Mouse (Mus musculus) megakaryocyte progenitor cell, adult 5-6 weeks (primary cell): ENCODE results near the gene Acoxl. TPM values are rescaled to one million over a fixed set of nuclear protein-coding genes. Genes with fewer than 3 reads are reported as not detected.

ENCODE experiments used
- ATAC-seq: replicated peaks from 2 replicates; pipeline ENCODE4 v1.8.0; 2016; ENCODE audit warnings: mild to moderate bottlenecking, moderate TSS enrichment, inconsistent platforms; ENCODE audit not compliant: poor library complexity
- total RNA-seq, 2 experiments: library from RNA; stranded (forward) in 1 of 2; stranded (reverse) in 1 of 2; fragments of 157-497, 149-512 nt in 1 of 2; fragments of 200-1000 nt in 1 of 2; gene quantifications; 2 replicates each; pipeline versions ENCODE4 v1.2.3 to v1.2.4; 2015 to 2017

Acoxl gene
- total RNA-seq (2015) = not detected in 2 replicates
- total RNA-seq (2017) = 0.10 TPM in 1 of 2 replicates, not detected in the other

DNA sequence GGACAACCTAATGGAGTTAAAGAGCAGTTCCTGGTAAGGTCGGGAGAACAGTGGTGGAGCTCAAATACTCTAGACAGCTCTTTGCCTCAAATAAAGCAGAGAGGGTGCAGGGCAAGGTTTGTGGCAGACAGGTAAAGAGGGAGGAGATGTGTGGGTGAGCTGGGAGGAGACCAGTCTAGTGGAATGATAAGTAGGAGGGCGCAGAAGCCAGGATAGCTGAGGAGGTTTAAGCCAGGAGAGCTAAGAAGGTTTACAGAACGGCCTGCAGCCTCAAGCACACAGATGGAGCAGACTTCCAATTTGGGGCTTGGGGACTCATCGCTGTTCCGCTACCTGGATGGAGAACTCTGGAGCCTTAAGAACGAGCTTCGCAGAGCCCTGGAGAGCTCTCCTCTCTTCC is at the start of gene Acoxl:
TSS of gene Acoxl (plus strand) at position 301 of the 400 bp plus-strand sequence.
- ATAC-seq = no peak

DNA sequence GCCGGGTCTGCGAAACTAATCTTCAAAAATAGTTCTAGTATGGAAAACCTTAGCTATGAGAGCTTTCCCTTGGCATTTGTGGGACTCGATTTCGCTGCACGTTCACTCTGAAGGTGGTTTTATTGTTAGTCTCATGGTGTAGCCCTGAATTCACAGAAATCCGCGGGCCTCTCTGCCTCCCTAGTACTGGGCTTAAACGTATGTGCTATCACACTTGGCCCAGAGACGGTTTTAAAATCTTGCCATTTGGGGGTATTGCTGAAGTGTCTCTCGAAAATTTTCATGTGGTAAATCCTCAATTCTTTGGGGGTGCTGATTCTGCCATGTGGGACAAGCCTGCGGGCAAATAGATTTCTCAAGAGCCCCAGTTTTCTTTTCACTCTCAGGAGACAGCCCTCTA is 49.5 kb upstream of the Acoxl start:
- ATAC-seq = no peak

DNA sequence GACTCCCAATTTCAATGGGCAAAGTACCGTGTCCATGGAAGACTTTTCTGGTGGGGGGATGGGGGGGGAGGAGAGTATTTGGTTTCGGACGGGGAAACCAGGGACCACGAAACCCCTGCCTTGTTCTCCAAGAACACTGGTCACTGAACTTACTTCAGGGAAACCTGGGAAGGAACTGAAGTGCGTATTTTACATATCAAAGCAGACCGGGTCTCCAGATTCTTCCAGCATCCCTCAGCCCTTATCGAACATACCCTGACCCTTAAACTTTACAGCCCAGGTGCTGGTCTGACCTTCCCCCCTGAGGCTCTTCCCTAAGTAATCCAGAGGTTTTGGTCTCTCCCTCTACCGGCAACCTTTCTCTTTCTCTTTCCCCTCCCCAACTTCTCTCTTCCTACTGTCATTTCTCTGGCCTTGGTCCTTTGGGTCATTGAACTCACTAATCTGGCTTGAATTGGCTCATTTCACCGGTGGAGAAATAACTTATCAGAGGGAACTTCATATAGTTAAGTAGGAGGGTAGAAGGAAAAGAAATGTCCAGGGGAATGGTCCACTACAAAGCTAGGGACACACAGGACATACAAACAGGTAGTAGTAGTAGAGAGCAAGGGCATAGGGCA is 48.9 kb upstream of the Acoxl start:
- ATAC-seq = no peak

DNA sequence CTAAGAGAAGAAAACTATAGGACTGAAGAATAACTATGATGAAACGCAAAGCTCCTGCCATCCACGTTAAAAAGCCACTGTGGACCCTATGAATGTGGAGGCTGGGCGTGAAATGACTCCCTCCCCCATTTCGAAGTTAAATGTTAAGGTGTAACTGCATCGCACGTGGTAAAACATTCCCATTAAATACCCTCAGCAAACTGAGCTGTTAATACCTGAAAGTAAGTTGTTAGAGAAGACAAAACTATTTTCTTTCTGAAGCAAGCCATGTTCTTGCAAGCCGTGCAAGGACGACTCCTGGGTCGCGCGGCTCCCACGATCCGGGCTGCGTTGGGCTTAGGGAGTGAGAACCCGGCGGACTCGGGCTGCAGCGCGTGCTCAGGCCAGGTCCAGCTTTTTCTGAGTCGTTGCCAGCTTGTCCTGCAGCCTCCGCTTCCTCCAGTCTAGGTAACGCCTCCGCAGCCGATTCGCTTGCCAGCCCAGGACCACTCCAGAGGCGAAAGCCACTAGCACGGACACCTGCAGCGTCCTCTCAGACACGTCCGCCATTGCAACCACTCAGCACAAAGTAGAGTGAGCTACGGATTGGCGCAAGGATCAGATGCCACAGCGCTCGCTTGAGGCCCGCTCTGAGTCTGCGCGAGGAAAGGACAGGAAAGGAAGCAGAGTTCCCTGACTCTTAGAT is 46.6 kb upstream of the Acoxl start, which contains the start of gene Mtln:
TSS of gene Mtln (minus strand) at position 570 of the 685 bp plus-strand sequence.
- ATAC-seq = peak; percentile 96

DNA sequence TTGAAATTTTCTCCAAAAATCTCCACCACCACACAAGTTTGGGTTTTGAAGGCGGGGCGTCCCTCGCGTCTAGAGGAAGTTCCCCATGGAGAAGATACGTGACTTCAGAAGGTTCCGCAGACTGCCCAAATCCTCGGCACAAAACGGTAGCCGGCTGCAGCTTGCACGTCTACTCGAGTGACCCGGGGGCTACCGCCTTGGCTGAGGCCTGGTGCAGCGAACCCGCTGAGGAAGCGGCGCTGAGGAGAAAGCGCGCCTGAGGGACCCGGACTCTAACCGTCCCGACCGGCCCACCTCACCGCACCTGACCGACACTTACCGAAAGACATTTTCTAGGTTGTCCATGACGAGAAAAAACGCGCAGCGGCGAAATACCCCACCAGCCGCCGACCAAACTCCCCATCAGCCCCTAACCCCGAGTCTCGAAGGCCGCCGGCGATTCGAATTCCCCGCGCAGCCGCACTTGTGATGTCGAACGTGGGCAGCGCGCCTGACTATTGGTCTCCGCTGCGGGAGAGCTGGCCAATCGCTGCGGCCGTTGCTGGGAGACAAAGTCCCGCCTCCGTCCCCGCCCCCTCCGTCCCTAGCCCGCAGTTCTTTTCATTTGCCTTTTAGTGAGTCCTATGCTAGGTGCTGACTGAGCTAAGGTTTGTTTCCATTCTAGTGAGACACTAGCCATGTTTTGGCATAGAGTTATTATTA is 7.1 kb upstream of the Acoxl start, which contains the start of gene Bub1:
TSS of gene Bub1 (minus strand) at position 465 of the 702 bp plus-strand sequence.
- ATAC-seq = peak; percentile 99

DNA sequence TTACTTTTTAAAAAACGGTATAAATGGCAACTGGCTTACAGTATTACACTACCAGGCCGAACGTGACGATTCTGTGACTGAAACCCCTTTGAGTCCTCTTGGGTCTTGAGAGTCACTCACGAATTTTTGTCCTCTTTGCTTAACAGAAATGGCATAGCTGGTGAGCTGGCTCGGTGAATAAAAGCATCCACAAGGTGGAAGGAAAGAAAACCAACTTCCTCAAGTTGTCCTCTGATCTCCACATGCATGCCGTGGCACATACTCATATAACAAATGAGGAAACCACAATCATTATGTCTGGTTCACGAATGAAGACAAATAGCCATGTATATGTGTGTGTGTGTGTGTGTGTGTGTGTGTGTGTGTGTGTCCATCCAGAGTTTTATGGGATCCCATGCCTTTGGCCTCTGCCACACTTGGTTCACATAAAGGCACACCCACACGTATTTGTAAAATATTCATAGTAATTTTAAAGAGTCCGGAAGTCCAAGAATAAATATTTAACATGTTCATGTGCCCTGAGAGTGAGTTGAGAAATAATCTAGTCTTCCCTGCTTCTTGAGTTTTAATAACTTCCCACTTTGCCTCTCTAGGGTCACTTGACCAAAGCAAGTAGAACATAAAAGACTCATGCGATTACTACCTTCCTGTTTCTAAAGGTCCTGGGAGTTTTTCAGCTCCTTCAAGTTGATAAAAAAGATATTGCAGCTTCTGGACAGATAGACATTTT is 6.4 kb upstream of the Acoxl start:
- peak; percentile 12; the same call in 1 of the 2 replicates for ATAC-seq

DNA sequence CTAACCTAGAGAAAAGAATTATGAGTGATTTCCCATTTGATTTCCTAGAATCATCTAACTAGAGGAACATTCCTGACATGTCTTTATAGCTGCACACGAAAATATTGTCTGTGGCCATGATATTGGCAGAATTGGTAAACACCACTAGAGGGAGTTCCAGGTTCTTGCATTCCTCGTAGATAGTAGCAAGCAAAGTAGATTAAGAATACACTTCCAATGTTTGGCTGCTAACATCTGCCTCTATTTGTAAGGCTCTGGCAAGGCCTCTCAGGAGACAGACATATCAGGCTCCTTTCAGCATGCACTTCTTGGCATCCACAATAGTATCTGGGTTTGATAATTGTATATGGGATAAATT is 5.9 kb upstream of the Acoxl start:
- peak; percentile 66 for ATAC-seq

DNA sequence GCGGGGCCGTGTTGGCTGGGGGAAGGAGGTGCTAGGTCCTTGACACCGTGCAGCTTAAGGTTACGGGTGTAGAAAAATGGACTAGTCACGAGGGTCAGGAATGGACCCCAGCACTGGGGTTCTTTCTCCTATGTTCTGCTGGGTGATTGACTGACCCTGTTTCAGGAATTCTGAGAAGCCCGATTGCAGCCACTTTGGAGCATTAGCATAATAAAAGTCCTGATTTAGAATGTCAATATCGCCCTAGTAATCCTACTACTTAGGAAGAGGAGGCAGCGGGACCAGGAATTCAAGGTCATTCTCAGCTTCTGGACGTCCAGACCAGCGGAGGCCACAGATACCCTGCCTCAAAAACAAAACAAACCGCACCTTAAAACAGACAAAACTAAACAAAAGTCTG is 749 bp downstream of the Acoxl start:
- ATAC-seq = no peak

DNA sequence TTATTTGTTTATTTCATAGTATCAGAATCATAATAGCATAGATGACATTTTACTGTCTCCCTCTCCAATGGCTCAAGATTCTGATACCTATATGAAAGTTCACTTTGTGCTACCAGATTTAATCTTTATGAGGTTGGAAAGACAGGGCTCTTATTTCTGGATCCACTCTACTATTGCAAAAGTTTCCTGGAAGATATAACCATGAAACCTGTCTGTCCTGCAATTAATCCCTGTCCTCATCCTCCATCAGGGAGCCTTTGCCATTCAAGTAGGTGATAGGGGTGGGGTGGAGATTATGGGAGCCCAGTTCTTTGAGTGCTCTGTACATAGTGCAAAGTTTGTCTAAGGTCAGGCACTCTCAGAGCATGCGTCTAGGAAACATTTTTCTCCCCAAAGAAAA is 2.7 kb downstream of the Acoxl start:
- ATAC-seq = no peak

DNA sequence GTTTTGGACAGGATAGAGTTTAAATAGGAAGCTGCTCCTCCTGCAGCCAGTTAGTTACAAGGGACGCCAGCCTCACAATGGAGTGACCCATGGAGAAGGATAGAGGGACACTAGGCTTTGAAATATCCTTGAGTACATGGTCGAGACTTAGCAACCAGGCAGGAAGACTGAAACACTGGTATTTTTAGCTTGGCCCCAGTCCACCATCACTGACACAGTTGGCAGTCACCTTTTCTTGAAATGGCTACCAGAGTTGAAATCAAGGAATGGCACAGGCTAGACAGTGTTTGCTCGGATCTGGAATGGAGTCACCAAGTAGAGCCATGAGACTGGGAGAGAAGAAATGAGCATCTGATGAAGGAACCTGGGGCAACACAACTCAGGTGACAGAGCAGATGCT is 3.7 kb downstream of the Acoxl start:
- no peak for ATAC-seq

DNA sequence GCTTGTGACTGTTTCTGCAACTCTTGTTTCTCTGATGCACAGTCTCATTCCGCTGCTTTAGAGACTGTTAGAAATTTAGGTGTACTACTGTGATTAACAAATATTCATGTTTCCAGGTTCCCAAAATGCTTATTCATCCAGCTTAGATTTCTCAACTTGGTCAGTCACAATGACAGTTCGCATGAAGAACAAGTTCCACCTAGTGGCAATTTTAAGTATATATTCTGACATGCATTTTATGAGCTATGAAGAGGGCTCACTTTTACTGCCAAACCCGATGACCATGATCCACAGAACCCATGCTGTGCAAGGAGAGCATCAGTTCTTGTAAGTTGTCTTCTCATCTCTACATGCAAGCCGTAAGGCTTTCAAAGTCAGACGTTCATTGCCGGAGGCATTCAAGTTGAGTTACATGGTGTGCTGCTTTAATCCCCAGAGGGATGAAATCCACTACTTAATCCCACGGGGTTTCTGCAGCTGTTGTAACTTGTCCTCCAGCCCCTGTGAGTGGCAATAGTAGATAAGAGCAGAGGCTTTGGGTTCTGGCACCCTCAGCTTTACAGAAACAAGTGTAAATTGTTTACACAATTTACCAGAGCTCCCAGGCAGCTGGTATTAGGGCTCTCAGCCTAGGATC is 6.8 kb downstream of the Acoxl start:
- ATAC-seq = peak; percentile 85

DNA sequence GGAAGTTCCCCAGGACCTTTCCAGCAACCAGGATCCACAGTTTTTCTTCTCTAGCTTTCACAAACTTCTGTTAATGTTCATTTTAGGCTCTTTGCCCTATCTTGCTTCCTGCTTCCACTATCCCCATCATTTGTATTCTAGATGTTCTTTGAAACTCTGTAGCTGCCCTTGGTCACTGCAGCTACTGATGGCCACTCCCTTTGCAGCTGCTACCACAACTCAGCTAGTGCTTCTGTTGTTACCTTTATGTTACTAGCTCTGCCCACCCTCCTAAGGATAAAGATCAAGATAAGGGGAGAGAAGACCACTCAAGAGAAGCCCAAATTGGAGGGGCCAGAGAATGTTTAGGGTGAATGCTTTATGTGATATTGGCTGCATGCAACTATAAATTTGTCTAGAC is 7.3 kb downstream of the Acoxl start:
- no peak for ATAC-seq

DNA sequence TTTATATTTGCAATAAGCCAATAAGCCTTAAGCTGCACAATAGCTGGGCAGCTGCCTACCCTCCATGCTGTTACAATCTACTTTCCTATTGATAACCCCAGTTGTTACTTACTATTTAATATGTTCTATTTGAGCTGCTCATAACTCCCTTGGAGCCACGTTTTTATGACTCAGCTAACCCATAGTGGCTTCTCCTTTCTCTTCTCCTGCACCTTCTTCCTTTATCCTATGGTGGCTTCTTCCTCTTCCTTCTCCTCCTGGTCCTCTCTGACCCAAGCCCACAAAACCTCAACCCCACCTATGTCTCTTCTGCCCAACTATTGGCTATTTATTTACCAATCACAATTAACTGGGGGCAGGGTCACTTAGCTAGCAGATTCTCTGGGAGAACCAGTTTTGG is 7.9 kb downstream of the Acoxl start:
- ATAC-seq = 0 out of 2 replicates have a peak, but pooled peaks have one; percentile 26

DNA sequence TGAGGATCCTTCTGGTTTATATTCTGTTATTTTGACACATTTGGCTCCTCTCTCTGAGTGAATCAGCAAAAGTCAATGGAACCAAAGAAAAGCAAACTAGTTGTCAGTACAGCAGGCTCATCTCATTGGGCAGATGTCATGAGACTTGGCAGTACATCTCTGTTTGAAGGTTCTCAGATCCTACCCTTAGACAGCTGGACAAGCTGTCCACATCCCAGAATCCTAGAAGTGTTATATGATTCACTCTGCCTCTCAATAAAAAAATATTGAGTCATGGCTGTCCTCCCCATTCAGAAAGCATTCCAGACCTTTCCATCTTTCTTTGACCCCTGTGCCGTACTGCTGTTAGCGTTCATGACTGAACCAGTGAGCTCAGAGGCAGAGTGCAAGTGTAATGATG is 11.7 kb downstream of the Acoxl start:
- no peak for ATAC-seq

DNA sequence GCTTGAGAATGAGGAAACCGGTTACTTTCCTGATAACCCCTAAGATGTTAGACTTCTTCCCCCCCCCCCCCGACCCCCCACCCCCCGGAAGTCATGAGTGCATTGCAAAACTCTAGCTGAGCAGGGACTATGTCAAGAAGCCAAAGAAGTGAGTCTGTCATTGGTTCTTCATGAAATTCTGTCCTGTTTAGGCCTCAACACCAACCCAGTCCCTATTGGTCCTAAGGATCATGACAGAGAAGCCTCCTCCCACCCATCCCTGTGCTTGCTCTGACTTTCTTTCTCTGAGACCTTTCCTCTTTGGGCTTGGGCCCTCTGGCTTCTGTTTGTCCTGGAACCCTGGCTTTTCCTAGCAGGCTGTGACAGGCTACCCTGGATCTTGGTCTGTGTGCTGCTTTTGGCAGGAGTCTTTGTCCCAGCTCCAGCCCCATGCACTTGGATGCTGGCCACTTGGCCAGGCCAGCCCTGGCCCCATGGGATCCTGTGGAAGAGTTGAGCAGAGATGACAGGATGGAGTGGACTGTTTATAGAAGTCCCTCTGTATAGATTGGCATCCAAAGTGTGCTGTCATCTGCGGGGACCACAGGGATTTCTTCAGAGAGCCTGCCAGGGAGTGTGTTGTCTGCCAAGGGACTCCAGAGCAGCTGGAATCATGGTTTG is 15.8 kb downstream of the Acoxl start:
- peak; percentile 48; the same call in 1 of the 2 replicates for ATAC-seq

DNA sequence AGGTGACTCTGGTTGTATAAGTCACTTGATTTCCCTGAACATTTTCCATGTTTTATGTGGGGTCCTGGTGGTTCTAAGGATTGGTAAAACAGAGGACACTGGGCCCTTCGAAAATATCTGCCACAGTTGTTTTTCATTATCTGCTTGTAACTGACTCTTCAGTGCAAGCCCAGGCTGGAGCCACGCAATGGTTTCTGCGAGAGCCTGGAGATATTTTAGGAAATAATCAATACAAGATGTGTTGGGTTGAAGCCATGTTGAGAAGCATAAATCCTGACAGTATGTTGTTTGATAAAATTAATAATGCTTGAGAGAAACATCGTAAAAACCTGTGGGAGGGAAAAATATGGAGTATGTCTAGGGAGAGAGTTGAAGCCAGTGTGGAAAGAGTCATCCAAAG is 25.7 kb downstream of the Acoxl start:
- ATAC-seq = no peak

DNA sequence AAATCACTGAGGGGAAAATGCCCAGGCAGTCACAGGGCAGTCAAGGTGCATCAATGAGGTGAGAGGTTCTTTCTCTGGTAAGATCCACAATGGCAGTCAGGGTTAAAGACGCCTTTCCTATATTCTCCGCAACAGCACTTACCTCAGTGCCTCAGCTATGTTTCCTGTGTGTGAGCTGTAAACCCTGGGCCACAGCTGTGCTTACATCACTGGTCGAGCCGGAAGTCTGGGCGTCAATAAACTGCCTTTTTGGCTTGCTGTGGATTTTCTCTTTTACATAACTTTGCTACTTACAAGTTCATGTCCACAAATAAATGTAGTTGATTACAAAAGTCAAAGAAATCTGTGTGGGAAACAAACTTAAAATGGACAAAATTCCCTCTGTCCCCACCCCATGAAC is 42.4 kb downstream of the Acoxl start:
- ATAC-seq = no peak

DNA sequence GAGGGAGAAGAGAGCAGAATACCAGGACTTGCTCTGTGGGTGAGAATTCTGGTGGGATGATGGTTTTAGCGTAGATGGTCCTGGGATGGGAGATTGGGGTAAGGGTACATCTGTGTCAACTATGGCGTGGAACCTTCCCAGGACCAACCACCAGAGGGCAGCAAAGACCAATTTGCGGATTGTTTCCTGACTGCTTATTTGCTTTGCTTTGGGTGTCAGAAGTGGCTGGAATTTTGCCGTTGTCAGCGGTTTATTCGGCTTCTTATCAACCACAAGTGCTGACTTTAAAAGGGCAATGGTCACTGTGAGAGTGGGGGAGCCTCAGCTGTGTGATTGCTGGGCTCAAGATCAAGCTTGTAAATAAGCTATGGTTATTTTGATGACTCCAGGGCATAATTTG is 50.8 kb downstream of the Acoxl start:
- ATAC-seq = peak; percentile 92

DNA sequence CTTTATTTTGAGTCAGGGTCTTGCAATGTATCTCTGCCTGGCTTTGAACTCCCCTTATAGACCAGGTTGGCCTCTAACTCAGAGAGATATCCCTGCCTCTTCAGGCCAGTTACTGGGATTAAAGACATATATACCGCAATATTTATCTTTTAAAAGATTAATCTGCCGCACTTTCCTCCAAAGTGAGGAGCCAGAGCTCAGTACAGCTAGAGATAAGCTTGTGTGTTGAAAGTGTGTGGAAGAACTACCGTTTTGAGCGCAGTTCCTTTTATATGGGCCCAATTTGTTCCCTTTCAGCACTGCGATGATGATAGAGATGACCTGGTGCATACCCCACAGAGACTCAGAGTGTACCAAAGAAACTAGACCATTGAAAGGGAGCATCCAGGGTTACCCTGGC is 51.3 kb downstream of the Acoxl start:
- ATAC-seq = no peak

DNA sequence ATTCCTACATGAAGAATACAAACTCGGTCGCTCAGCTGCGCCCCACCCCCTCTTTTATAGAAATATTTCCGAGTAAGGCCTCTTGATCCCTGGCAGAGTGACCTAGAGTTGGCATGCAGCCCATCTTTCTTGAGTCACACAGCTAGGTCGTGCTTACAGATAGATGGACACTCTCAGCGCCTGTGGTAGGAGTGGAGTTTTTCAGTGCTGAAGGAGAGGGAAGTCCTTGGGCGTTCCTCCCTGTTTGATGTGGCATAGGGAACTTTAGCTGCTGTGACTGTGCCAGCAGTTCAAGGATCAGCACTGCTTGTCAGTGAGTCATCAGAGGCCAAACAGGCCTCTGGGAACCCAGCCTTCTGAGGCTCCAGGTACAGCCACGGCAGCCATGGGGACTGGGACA is 51.9 kb downstream of the Acoxl start:
- no peak; the same call in 1 of the 2 replicates for ATAC-seq
